Mouse (Mus musculus) forebrain, postnatal 0 days (tissue): ENCODE measurements around the gene Gas7. TPM values are rescaled to one million over a fixed set of nuclear protein-coding genes. Genes with fewer than 3 reads are reported as not detected.
A peak's percentile ranks its signal among the peaks of the same experiment; 100 is the strongest.

ENCODE experiments used
- ATAC-seq: fragments of 200-750 bp; cut with Nextera tagmentation; 2 replicates; pipeline ENCODE4 v1.8.0; 2017; ENCODE audit warnings: mild to moderate bottlenecking, moderate library complexity
- DNase-seq: peaks from one replicate; pipeline ENCODE4 v3.0.0-alpha.2; 2015
- H3K27ac ChIP-seq: fragments of 300-500 bp; sonication (generic); 2 replicates; pipeline ENCODE4 v1.5.1; 2014; ENCODE audit warnings: low read depth, mild to moderate bottlenecking, antibody characterized with exemption, low read length, moderate library complexity, mixed read lengths
- H3K27me3 ChIP-seq: fragments of 300-500 bp; sonication (generic); 2 replicates; pipeline ENCODE4 v1.6.1; 2014; ENCODE audit warnings: mild to moderate bottlenecking, low read length, mixed read lengths; ENCODE audit not compliant: insufficient read depth
- H3K36me3 ChIP-seq: fragments of 300-500 bp; sonication (generic); 2 replicates; pipeline ENCODE4 v1.6.1; 2014; ENCODE audit warnings: mild to moderate bottlenecking, moderate library complexity; ENCODE audit not compliant: insufficient read depth
- H3K4me1 ChIP-seq: fragments of 300-500 bp; sonication (generic); 2 replicates; pipeline ENCODE4 v1.6.1; 2014; ENCODE audit warnings: antibody characterized with exemption; ENCODE audit not compliant: insufficient read depth
- H3K4me2 ChIP-seq: fragments of 300-500 bp; sonication (generic); 2 replicates; pipeline ENCODE4 v1.6.1; 2014; ENCODE audit warnings: low read depth, mild to moderate bottlenecking, moderate library complexity
- H3K4me3 ChIP-seq: fragments of 300-500 bp; sonication (generic); 2 replicates; pipeline ENCODE4 v1.5.1; 2014; ENCODE audit warnings: low read depth, low read length, mixed read lengths
- H3K9ac ChIP-seq: fragments of 300-500 bp; sonication (generic); 2 replicates; pipeline ENCODE4 v1.6.1; 2014; ENCODE audit warnings: mild to moderate bottlenecking
- H3K9me3 ChIP-seq: fragments of 300-500 bp; sonication (generic); 2 replicates; pipeline ENCODE4 v1.6.1; 2016; ENCODE audit warnings: low read length
- CTCF ChIP-seq: sonication (generic); IDR thresholded peaks from 2 replicates; pipeline ENCODE4 v1.5.1; 2016; ENCODE audit warnings: antibody characterized with exemption, control low read depth, low read depth
- WGBS: fragments of 180-500 bp; shearing (Covaris S2); extraction: QIAGEN DNeasy Blood & Tissue Kit; methylation state at CpG from one replicate; pipeline ENCODE4 v1.1.7; 2014; 5-methylcytosine and 5-hydroxymethylcytosine counted together
- polyA plus RNA-seq: library from polyadenylated mRNA; unstranded; fragments of >200 nt; fragmentation: Nextera tagmentation; extraction: Ambion mirVana; gene quantifications from 2 replicates; pipeline ENCODE4 v1.2.1, GENCODE M21; 2015
- total RNA-seq: library from RNA; depleted of rRNA; stranded (reverse); fragments of >200 nt; gene quantifications from 2 replicates; pipeline ENCODE4 v1.2.3, GENCODE M21; 2014

Gas7 gene
- total and polyA plus RNA-seq, 2 experiments from 2014 or later = 124 to 176 TPM

GRCm38 (mm10) chr11:67643465-67643864 is 188.2 kb downstream of the Gas7 start:
- Histone ChIP-seq H3K4me2 (no peak overlapping the region), H3K4me3 (no peak overlapping the region), H3K36me3 (no peaks in the 10 kb centered on the region), H3K4me1 (no peaks in the 10 kb centered on the region), H3K9ac (no peak overlapping the region), H3K9me3 (no peaks in the 10 kb centered on the region), H3K27ac (no peak overlapping the region), H3K27me3 (no peaks in the 10 kb centered on the region)
- no peak for TF ChIP-seq CTCF
- WGBS = 83% methylated on average over 3 of the region's 3 CpGs
- DNase-seq = no peak
- ATAC-seq = no peak

- Histone ChIP-seq H3K4me2 (no peak overlapping the region), H3K27ac (no peak overlapping the region), H3K4me1 (no peaks in the 10 kb centered on the region), H3K36me3 (no peaks in the 10 kb centered on the region), H3K9me3 (no peaks in the 10 kb centered on the region), H3K27me3 (no peaks in the 10 kb centered on the region), H3K4me3 (no peak overlapping the region), H3K9ac (no peak overlapping the region)
- ATAC-seq = no peak
- DNase-seq = no peak
- WGBS = 82% methylated on average over 6 of the region's 6 CpGs
- TF ChIP-seq CTCF = no peak
Measured at GRCm38 (mm10) chr11:67644632-67645149, 189.5 kb downstream of the Gas7 start.

- Histone ChIP-seq H3K4me1 (peaks cover 7% of the 10 kb centered on the region; the same call in 1 of the 2 replicates), H3K27me3 (no peaks in the 10 kb centered on the region), H3K9ac (no peak overlapping the region), H3K4me3 (no peak overlapping the region), H3K27ac (no peak overlapping the region), H3K9me3 (no peaks in the 10 kb centered on the region), H3K4me2 (no peak overlapping the region), H3K36me3 (no peaks in the 10 kb centered on the region)
- peak; percentile 94 for TF ChIP-seq CTCF
- peak; percentile 80 for DNase-seq
- ATAC-seq = peak; percentile 53; the same call in 1 of the 2 replicates
- 34% methylated on average over 5 of the region's 5 CpGs for WGBS
Measured at GRCm38 (mm10) chr11:67647745-67648144, 192.5 kb downstream of the Gas7 start.

GRCm38 (mm10) chr11:67648651-67649407 is 193.6 kb downstream of the Gas7 start:
- H3K9ac ChIP-seq = no peak overlapping the region
- DNase-seq (peak; percentile 46), ATAC-seq (peak; percentile 43; the same call in 1 of the 2 replicates)
- H3K9me3 ChIP-seq = no peaks in the 10 kb centered on the region
- peaks cover 10% of the 10 kb centered on the region; the same call in 1 of the 2 replicates for H3K4me1 ChIP-seq
- TF ChIP-seq CTCF = no peak
- no peaks in the 10 kb centered on the region for H3K27me3 ChIP-seq
- no peaks in the 10 kb centered on the region; the same call in 1 of the 2 replicates for H3K36me3 ChIP-seq
- no peak overlapping the region for H3K4me2 ChIP-seq
- 58% methylated on average over 11 of the region's 11 CpGs for WGBS
- no peak overlapping the region for H3K4me3 ChIP-seq
- no peak overlapping the region for H3K27ac ChIP-seq

GRCm38 (mm10) chr11:67649971-67650707 is 194.9 kb downstream of the Gas7 start:
- TF ChIP-seq CTCF = no peak; the same call in 1 of the 2 replicates
- no peaks in the 10 kb centered on the region for H3K27me3 ChIP-seq
- H3K4me3 ChIP-seq = no peak overlapping the region
- H3K4me1 ChIP-seq = peaks cover 10% of the 10 kb centered on the region; the same call in 1 of the 2 replicates
- DNase-seq (no peak), ATAC-seq (no peak)
- H3K36me3 ChIP-seq = no peaks in the 10 kb centered on the region; the same call in 1 of the 2 replicates
- no peak overlapping the region for H3K4me2 ChIP-seq
- H3K9ac ChIP-seq = no peak overlapping the region
- H3K9me3 ChIP-seq = no peaks in the 10 kb centered on the region
- WGBS = 51% methylated on average over 10 of the region's 10 CpGs
- no peak overlapping the region for H3K27ac ChIP-seq

- Histone ChIP-seq H3K9ac (no peak overlapping the region), H3K27me3 (no peaks in the 10 kb centered on the region), H3K4me1 (peaks cover 10% of the 10 kb centered on the region; the same call in 1 of the 2 replicates), H3K27ac (no peak overlapping the region), H3K9me3 (no peaks in the 10 kb centered on the region), H3K4me2 (no peak overlapping the region), H3K36me3 (no peaks in the 10 kb centered on the region; the same call in 1 of the 2 replicates), H3K4me3 (no peak overlapping the region)
- no peak for ATAC-seq
- no peak for TF ChIP-seq CTCF
- no peak for DNase-seq
- 75% methylated on average over 6 of the region's 6 CpGs for WGBS
Measured at GRCm38 (mm10) chr11:67651731-67652130, 196.5 kb downstream of the Gas7 start.
